Mouse (Mus musculus) embryonic facial prominence, embryonic 13.5 days (tissue): ENCODE results near the gene Tbrg4. TPM values are rescaled to one million over a fixed set of nuclear protein-coding genes. Genes with fewer than 3 reads are reported as not detected.

Source experiments
- ATAC-seq: fragments of 200-750 bp; cut with Nextera tagmentation; 2 replicates; pipeline ENCODE4 v1.8.0; 2017; ENCODE audit warnings: low read depth; ENCODE audit not compliant: insufficient number of reproducible peaks, insufficient read depth, low FRiP score, low TSS enrichment
- H3K27ac ChIP-seq: fragments of 300-500 bp; sonication (generic); 2 replicates; pipeline ENCODE4 v1.5.1; 2015; ENCODE audit warnings: moderate library complexity, mild to moderate bottlenecking, inconsistent platforms
- H3K27me3 ChIP-seq: fragments of 300-500 bp; sonication (generic); 2 replicates; pipeline ENCODE4 v1.6.1; 2015; ENCODE audit warnings: mild to moderate bottlenecking, inconsistent platforms
- H3K36me3 ChIP-seq: fragments of 300-500 bp; sonication (generic); 2 replicates; pipeline ENCODE4 v1.6.1; 2015; ENCODE audit warnings: mild to moderate bottlenecking, inconsistent platforms
- H3K4me1 ChIP-seq: fragments of 300-500 bp; sonication (generic); 2 replicates; pipeline ENCODE4 v1.6.1; 2015; ENCODE audit warnings: inconsistent platforms
- H3K4me2 ChIP-seq: fragments of 300-500 bp; sonication (generic); 2 replicates; pipeline ENCODE4 v1.6.1; 2015; ENCODE audit warnings: moderate library complexity, mild to moderate bottlenecking, inconsistent platforms
- H3K4me3 ChIP-seq: fragments of 300-500 bp; sonication (generic); 2 replicates; pipeline ENCODE4 v1.5.1; 2015; ENCODE audit warnings: mild to moderate bottlenecking, inconsistent platforms
- H3K9ac ChIP-seq: fragments of 300-500 bp; sonication (generic); 2 replicates; pipeline ENCODE4 v1.6.1; 2015; ENCODE audit warnings: mild to moderate bottlenecking, inconsistent platforms
- H3K9me3 ChIP-seq: fragments of 300-500 bp; sonication (generic); 2 replicates; pipeline ENCODE4 v1.6.1; 2016; ENCODE audit warnings: inconsistent platforms
- WGBS: fragments of 180-500 bp; shearing (Covaris S2); methylation state at CpG from one replicate; pipeline ENCODE4 v1.1.7; 2015; ENCODE audit warnings: mixed read lengths; 5-methylcytosine and 5-hydroxymethylcytosine counted together
- polyA plus RNA-seq: library from polyadenylated mRNA; unstranded; fragments of >200 nt; fragmentation: Nextera tagmentation; extraction: Ambion mirVana; gene quantifications from 2 replicates; pipeline ENCODE4 v1.2.1, GENCODE M21; 2015

Tbrg4 gene
- polyA plus RNA-seq, 1 experiment from 2014 or later, result 38.5 TPM

DNA sequence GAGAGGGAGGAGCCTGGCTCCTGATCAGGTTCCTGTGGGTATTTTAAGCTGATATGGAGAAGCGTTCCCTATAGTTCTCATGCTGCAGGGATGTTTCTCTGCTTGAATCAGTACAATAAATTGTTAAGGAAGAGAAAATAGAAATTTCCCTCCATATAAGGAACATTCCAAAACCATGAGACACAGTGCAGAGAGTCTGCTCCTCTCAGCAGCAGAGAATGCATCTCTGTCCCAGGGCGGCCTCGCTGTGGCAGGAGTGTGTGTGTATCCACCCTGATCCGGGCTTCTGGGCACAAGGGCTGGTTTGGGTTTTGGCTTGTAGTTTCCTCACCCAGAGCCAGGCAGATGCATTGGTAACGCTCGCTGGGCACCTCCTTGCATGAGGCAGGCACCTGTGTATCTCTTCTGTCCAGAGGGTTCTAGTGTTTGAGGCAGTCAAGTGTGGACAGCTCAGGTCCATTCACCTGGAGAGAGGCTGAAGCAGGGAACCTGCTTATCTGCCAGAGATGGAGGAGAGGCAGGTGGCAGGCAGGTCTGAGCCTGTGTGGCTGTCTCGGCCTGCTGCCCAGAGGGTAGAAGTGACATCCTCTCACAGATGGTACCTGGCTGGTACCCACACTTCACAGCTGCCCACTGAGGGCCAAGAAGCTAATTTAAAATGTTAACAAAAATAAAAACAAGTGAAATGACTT, 38.5 kb downstream of the Tbrg4 start:
- H3K9ac ChIP-seq, result no peak overlapping the region
- H3K4me2 ChIP-seq, result no peak overlapping the region
- 89% methylated on average over 7 of the region's 7 CpGs for WGBS
- no peak overlapping the region for H3K4me3 ChIP-seq
- no peaks in the 10 kb centered on the region for H3K4me1 ChIP-seq
- peaks cover 74% of the 10 kb centered on the region for H3K36me3 ChIP-seq
- ATAC-seq, result no peak
- H3K27me3 ChIP-seq, result no peaks in the 10 kb centered on the region
- H3K27ac ChIP-seq, result no peak overlapping the region
- H3K9me3 ChIP-seq, result no peaks in the 10 kb centered on the region

DNA sequence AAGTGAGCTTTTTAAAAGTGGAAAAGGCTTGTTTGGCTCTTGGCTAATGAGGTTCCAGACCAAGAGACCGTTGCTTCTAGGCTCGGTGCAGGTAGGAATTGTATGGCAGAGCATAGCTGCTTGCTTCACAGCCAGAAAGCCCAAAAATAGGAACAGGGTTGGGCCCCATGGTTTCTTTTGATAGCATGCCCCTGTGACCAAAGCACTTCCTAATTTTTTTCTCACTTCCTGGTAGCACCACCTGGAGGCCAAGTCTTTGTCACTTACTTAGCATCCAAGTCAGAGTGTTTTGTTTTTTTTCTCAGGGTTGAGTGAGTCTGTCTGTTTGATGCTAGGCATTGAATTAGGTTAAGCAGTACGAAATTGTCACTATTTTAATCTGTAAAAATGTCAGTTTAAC, 39.2 kb downstream of the Tbrg4 start:
- H3K9ac ChIP-seq, result no peak overlapping the region
- no peaks in the 10 kb centered on the region for H3K4me1 ChIP-seq
- H3K9me3 ChIP-seq, result no peaks in the 10 kb centered on the region
- ATAC-seq, result no peak
- H3K4me3 ChIP-seq, result no peak overlapping the region
- H3K36me3 ChIP-seq, result peaks cover 67% of the 10 kb centered on the region
- no peak overlapping the region for H3K27ac ChIP-seq
- no peak overlapping the region for H3K4me2 ChIP-seq
- 90% methylated on average over 3 of the region's 3 CpGs for WGBS
- H3K27me3 ChIP-seq, result no peaks in the 10 kb centered on the region

DNA sequence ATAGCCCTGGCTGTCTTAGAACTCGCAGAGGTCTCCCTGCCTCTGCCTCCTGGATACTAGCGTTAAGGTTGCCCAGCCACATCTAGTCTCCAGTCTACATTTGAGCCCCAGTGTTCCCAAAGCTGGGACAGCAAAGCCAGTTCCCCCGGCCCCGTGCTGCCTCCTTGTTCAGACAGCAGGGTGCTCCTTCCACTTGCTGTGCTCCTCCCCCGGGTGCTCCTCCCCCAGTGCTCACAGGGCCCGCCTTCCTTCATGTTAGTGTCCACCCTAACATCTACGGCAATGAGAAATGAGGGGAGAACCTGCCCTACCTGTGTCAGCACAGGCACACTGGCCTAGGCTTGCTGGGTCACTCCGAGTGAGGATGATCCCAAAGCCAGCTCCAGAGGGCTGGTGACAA, 40.1 kb downstream of the Tbrg4 start:
- 90% methylated on average over 8 of the region's 8 CpGs for WGBS
- no peaks in the 10 kb centered on the region for H3K4me1 ChIP-seq
- no peaks in the 10 kb centered on the region for H3K9me3 ChIP-seq
- H3K36me3 ChIP-seq, result peaks cover 58% of the 10 kb centered on the region
- H3K4me3 ChIP-seq, result no peak overlapping the region
- H3K9ac ChIP-seq, result no peak overlapping the region
- H3K27ac ChIP-seq, result no peak overlapping the region
- no peak for ATAC-seq
- no peak overlapping the region for H3K4me2 ChIP-seq
- no peaks in the 10 kb centered on the region for H3K27me3 ChIP-seq

DNA sequence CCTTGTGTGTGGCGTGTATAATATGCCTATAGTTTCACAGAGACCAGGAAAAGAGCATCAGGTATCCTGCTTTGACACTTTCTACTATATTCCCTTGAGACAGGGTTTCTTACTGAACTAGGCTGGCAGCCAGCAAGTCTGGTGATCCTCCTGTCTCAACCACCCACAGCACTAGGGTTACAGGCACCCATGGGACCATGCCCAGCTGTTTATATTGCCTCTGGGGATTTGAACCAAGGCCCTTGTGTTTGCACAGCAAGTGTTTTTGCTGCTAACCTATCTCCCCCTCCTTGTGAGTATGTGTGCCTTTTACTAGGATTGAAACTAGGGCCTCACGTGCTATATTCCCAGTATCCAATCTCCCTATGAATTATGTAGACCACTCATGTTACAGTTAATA, 44.3 kb downstream of the Tbrg4 start:
- no peak for ATAC-seq
- Histone ChIP-seq H3K27me3 (no peaks in the 10 kb centered on the region), H3K36me3 (peaks cover 30% of the 10 kb centered on the region), H3K9ac (no peak overlapping the region), H3K9me3 (no peaks in the 10 kb centered on the region), H3K4me2 (no peak overlapping the region), H3K4me3 (no peak overlapping the region), H3K27ac (no peak overlapping the region), H3K4me1 (no peaks in the 10 kb centered on the region)
- 72% methylated on average over 2 of the region's 2 CpGs for WGBS

DNA sequence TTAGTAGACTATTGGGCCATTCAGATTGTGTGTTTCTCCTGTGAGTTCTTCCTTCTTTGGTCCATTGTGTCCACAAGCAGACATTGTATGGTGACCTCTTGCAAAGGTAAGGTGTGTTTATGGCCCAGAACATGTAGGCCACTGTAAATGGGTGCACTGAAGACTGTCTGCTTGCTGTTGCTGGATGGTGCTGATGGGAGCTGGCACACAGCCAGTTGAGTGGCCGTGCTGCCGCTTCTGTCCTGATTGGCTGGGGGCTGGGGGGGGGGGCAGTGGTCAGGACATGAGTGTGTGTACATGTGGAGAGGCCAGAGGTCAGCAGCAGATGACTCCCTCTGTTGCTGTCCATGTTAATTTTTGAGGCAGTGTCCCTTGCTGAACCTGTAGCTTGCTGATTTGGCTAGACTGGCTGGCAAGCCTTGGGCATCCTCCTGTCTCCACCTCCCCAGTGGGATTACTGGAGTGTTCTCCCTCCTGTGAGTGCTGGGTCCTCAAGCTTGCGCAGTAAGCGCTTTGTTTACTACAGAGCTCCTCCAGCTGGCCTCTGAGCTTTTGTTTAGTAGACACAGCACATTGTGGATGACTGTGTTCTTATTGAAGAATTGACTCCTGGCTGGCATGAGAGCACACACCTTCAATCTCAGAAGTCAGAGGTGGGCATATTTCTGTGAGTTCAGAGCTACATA, 45.7 kb downstream of the Tbrg4 start:
- ATAC-seq, result no peak

DNA sequence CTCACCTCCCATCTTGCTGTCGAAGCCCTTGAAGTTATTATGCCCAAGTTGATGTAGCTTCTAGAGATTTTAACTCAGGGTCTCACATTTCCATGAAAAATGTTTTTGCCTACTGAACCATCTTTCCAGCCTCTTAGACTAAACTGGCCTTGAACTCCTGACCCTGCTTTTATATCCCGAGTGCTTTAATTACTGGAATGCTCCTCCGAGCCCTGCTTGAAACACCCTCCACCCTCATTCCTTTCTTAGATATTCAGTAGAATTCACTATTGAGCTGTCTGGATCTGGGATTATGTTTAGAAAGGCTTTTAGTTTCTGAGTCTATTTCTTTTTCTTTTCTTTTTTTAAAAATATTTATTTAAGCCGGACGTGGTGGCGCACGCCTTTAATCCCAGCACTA, 46.5 kb downstream of the Tbrg4 start:
- ATAC-seq, result no peak
- Histone ChIP-seq H3K27ac (no peak overlapping the region), H3K4me2 (no peak overlapping the region), H3K9ac (no peak overlapping the region), H3K27me3 (no peaks in the 10 kb centered on the region), H3K4me1 (no peaks in the 10 kb centered on the region), H3K36me3 (peaks cover 20% of the 10 kb centered on the region), H3K4me3 (no peak overlapping the region), H3K9me3 (no peaks in the 10 kb centered on the region)
- 87% methylated on average over 7 of the region's 7 CpGs for WGBS

More for the DNA sequence above, 45.7 kb downstream of the Tbrg4 start:
- H3K27me3 ChIP-seq, result no peaks in the 10 kb centered on the region
- no peaks in the 10 kb centered on the region for H3K4me1 ChIP-seq
- peaks cover 25% of the 10 kb centered on the region for H3K36me3 ChIP-seq
- H3K4me3 ChIP-seq, result no peak overlapping the region
- H3K9me3 ChIP-seq, result no peaks in the 10 kb centered on the region
- H3K9ac ChIP-seq, result no peak overlapping the region
- H3K4me2 ChIP-seq, result no peak overlapping the region
- H3K27ac ChIP-seq, result no peak overlapping the region
- 89% methylated on average over 4 of the region's 4 CpGs for WGBS

DNA sequence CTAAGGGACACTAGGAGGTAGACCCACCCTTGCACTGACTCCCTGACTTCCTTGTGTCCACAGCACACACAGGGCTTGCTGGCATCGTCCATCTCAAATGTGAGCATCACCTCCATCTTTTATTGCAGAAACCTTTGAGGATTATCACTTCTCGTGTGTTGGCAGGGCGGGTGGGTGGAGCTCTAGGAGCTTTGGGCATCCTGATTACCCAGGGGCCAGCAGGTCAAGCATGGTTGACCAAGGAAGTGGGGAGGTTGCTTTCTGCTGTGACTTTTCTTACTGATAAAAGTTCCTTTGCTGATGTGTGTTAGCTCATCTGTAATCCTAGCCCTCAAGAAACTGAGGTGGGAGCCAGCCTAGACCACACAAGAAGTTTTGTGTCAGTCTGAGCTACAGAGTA, 49.7 kb downstream of the Tbrg4 start:
- no peaks in the 10 kb centered on the region for H3K9me3 ChIP-seq
- no peak for ATAC-seq

DNA sequence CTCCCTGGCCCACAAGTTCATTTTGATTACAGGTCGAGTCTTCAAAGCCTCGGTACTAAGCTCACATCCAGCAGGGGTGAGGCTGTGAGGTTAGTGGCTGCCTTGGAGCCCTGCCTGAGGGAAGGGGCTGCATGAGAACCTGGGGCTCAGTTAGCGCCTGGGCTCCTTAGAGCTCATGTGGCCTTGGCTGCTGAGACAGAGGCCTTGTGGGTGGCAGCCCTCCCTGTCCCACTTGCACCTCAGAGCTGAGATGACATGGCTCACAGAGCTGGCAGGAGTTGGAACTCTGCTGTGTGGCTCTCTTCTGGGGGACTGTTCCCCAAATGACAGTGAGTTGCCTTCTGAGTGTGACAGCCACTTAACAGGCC, 56.5 kb downstream of the Tbrg4 start:
- no peak overlapping the region for H3K27ac ChIP-seq
- H3K4me1 ChIP-seq, result peaks cover 7% of the 10 kb centered on the region; the same call in 1 of the 2 replicates
- ATAC-seq, result no peak
- no peak overlapping the region for H3K4me2 ChIP-seq
- WGBS, result 52% methylated on average over 3 of the region's 3 CpGs
- no peak overlapping the region for H3K4me3 ChIP-seq
- H3K9ac ChIP-seq, result no peak overlapping the region
- H3K9me3 ChIP-seq, result no peaks in the 10 kb centered on the region
- H3K27me3 ChIP-seq, result no peaks in the 10 kb centered on the region
- H3K36me3 ChIP-seq, result peaks cover 39% of the 10 kb centered on the region

More for the DNA sequence above, 49.7 kb downstream of the Tbrg4 start:
- H3K36me3 ChIP-seq, result peaks cover 36% of the 10 kb centered on the region
- WGBS, result 90% methylated on average over 3 of the region's 3 CpGs
- H3K9ac ChIP-seq, result no peak overlapping the region
- H3K4me1 ChIP-seq, result no peaks in the 10 kb centered on the region
- H3K4me2 ChIP-seq, result no peak overlapping the region
- H3K27me3 ChIP-seq, result no peaks in the 10 kb centered on the region
- no peak overlapping the region for H3K4me3 ChIP-seq
- H3K27ac ChIP-seq, result no peak overlapping the region

DNA sequence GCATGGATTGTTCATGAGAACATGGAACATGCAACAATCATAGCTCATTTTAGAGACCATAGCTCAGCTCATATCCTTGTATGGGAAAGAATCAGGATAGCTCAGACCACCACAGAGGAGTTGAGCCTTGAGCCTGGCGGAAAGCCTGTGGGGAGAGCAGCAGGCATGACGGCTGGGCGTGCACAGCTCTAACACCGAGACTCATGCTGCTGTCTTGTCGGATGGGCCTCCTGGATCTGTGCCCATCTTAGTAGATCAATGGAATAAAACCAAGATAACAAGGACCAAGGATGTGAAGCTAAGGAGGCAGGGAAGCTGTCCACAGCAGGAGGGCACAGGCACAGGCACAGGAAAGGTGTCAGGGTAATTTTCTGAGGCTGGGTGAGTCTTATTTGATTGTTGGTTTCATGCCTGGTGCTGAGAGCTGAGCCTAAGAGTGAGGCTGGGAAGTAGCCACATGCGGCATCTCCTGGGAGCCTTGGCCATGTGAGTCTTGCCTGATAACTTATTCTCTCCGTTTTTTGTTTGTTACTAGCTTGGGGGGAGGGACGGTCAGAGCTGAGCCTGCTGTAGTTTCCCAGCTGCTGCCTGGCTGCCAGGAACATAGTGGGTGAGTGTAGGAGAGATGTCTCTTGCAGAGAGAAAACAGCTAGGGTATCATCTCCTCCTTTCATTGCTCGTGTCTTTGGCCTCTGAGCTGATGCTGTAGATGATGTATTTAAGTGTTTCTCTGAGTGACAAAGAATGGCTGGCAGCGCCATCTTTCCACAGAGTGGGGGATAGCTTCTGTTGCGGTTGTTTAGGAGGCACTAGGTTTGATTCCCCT, 57.1 kb downstream of the Tbrg4 start:
- Histone ChIP-seq H3K4me1 (peaks cover 7% of the 10 kb centered on the region; the same call in 1 of the 2 replicates), H3K4me3 (no peak overlapping the region), H3K9me3 (no peaks in the 10 kb centered on the region), H3K4me2 (no peak overlapping the region), H3K9ac (peak overlapping the region; percentile 40; the same call in 1 of the 2 replicates), H3K27me3 (no peaks in the 10 kb centered on the region), H3K36me3 (peaks cover 38% of the 10 kb centered on the region), H3K27ac (no peak overlapping the region)
- WGBS, result 72% methylated on average over 11 of the region's 11 CpGs
- ATAC-seq, result no peak

DNA sequence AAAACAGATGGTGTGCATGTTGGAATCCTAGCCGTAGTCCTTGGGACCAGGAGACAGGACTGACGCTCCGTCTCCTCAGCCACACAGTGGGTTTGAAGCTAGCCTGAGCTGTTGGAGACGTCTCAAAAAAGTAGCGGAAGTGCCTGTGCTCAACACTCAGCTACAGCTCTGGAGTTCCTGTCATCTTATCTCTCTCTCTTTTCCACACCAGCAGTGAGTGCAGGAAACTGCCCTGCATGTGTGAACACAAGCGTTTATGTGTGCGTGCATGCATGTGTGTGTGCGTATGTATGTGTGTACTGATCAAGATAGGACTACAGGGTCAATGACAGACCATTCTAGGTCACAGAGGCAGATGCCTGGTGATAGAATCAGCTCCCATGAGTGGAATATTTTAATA, 57.9 kb downstream of the Tbrg4 start:
- Histone ChIP-seq H3K27me3 (no peaks in the 10 kb centered on the region), H3K9me3 (no peaks in the 10 kb centered on the region), H3K4me3 (no peak overlapping the region), H3K9ac (no peak overlapping the region), H3K4me1 (peaks cover 7% of the 10 kb centered on the region; the same call in 1 of the 2 replicates), H3K27ac (no peak overlapping the region), H3K36me3 (peaks cover 36% of the 10 kb centered on the region), H3K4me2 (no peak overlapping the region)
- ATAC-seq, result no peak
- WGBS, result 82% methylated on average over 8 of the region's 8 CpGs

DNA sequence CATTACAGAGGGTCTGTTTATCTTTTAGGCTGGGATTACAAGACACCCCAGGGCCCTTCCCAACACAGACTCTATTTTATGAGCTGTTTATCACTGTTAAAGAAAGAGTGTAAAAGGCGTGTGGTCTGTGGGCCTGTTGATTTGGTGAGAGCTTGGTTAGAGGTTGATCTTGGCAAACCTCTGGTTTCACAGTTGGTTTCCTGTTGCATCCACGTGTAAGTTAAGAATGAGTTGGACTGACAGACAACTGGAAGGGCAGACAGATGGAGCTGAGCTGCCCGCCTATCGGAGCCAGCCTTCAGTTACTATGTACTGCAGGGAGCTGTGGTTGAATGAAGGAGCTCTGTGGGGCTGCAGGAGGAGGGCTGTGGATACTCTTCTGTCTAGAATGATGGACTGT, 59.4 kb downstream of the Tbrg4 start:
- no peak overlapping the region for H3K4me3 ChIP-seq
- peaks cover 35% of the 10 kb centered on the region for H3K36me3 ChIP-seq
- H3K27me3 ChIP-seq, result no peaks in the 10 kb centered on the region
- no peak for ATAC-seq
- H3K9me3 ChIP-seq, result no peaks in the 10 kb centered on the region
- WGBS, result 86% methylated on average over 4 of the region's 4 CpGs
- no peak overlapping the region for H3K4me2 ChIP-seq
- H3K9ac ChIP-seq, result no peak overlapping the region
- H3K4me1 ChIP-seq, result peaks cover 7% of the 10 kb centered on the region; the same call in 1 of the 2 replicates
- no peak overlapping the region for H3K27ac ChIP-seq
